Mouse (Mus musculus) activated CD4-positive, CD25-positive, alpha-beta regulatory T cell, adult 4 months (primary cell): Measurements from ENCODE around the gene Asic2. TPM values are rescaled to one million over a fixed set of nuclear protein-coding genes. Genes with fewer than 3 reads are reported as not detected.

Experiments
- ATAC-seq: one replicate; pipeline ENCODE4 v1.8.0; 2017
- polyA plus RNA-seq, 2 experiments: library from polyadenylated mRNA; unstranded; fragments of 100-300 nt; shearing (Covaris generic); gene quantifications; one replicate each; pipeline ENCODE4 v1.2.1; 2017

Asic2 gene
- polyA plus RNA-seq, 2 experiments from 2014 or later, result not detected

DNA sequence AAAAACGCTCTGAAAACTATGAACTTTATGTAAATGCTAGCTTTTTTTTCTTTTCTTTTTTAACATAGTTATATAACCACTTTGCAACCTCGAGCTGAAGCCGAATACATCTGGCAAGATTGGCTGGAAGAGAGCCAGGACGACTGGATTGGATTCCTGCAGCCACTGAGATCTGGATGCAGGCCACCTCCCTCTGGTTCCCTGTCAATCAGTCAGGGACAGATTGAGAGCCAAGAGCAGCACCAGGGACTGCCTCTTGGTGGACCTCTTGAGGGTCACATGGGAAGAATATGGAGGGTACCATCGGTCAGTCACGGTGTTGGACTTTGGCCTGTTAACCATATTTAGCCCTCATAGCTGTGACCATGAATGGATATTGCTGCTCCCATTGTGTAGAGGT, 994.3 kb downstream of the Asic2 start:
- ATAC-seq, result no peak

DNA sequence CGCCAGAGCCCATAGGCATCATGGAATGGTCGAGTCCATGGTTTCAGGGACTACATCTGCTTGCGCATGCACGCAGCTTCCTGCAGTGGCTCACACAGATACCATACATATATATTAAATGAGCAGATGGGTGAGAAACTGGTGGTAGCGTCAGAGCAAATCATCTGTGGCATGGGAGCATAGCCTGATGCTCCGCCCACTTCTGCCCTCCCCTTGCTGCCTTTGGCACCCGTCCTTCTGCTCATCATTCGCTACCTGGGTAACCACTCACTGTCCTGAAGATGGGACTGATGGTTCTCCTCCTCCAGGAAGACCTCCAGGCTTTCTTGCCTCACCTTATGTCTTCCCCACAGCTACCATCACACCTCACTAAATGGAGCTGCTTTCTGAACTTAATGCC, 995.0 kb downstream of the Asic2 start:
- ATAC-seq, result no peak

DNA sequence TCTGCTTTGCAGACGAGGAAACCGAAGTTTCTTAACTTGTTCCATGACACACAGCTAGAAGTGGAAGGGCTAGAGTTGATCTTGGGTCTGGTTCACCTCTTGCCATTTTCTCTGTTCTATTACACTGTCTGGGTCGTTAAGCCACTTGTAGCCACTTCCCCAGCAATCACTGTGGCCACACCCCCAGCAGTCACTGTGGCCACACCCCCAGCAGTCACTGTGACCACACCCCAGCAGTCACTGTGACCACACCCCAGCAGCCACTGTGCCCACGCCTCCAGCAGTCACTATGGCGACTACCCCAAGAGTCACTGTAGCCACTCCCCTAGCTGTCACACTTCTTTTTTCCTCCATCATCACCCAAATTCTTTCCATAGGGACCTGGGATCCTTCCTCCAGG, 1000.7 kb downstream of the Asic2 start:
- ATAC-seq, result no peak

DNA sequence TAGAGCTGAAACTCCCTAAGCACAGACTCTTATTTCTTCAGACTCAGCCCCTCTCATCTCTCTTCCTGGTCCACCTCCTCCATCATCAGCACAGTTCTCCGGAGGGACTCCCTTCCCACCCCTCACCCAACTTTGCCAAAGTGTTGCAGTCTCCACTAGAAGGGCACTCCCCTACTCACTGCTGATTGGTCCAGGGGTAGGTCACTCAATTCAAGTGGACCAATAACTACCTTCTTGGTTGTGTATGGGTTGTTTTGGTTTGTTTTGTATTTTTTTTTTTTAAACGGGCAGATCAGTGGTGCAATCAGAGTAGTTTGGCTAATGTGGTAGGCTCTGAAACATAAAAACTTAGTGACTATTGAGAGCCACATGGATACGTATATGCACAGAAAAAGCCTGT, 1002.2 kb downstream of the Asic2 start:
- ATAC-seq, result no peak

DNA sequence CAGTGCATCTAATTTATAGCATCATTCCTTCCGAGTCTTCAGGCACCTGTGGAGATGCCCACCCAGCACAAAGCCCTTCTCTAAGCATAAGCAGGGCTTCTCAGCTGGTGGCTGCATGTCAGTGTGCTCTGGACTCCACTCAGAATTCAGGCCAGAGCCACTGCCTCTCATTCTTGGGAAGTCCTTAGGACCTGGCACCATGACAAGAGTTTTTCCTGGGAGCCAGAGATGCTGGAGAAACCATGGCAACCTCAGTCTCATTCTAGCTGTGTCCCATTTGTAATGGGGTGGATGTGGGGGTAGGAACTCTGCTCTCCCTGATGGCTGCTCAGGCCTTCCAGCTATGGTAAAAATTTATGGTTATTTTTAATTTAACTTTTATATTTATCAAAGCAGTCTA, 1006.9 kb downstream of the Asic2 start:
- no peak for ATAC-seq

DNA sequence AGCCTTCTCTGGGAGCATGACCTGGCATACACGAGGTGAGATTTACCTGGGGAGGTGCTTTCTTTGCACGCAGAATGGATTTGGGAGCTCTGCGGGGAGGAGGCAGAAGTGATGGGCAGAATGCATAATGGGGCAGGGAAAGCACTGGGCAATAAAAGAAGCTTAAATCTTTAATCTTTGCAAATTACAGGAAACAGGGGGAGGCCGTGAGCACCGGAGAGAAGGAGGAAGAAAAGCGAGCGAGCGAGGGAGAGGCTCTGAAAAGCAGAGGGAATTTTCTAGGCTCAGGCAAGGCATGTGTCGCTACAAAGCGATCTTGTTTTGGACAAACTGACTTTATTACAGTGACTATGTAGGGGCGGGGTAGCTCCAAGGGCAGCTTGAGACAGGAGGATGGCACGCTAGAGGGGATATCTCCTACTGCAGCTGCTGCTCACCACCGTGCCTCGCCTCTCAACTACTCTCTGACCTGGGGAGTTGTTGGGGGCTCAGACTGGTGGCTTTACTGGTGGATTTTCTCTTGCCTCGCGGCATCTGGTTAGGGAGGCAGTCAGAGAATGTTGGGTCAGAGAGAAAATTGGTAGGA, 1010.1 kb downstream of the Asic2 start:
- no peak for ATAC-seq

DNA sequence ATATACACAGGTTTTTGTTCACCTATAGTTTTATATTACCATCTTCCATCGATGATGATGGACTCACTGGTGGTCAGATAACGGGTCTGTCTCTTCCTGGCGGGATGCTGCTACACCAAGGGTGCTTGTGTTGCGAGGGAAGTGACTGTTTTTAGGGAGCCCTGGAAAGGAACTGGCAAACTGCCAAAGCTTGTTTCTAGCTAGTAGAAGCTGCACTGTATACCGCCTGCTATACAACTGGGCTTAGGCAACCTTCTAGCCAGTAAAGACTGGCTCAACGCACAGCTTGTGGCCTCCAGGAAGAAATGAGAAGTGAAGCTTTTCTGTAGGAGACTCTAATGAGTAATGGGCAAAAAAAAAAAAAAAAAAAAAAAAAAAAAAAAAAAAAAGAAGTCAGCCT, 1012.3 kb downstream of the Asic2 start:
- no peak for ATAC-seq

DNA sequence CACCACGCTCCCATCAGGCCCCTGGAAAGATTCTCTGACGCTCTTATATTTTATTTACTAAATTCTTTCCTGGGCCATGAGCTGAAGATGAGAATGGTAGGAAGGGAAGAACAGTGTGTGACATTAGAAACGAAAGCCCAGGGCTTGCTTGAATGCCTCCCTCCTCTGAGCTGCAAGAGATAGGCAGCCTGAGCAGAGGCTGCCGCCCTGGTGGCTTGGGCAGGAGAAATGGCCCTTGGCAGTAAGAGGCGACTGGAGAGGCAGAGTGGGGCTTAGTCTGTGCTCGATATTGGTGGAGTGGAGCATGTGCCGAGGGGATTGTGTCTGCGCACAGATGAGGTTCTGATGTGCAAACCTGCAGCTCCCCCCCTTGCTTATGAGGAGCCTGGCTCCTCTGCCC, 1014.1 kb downstream of the Asic2 start:
- no peak for ATAC-seq

DNA sequence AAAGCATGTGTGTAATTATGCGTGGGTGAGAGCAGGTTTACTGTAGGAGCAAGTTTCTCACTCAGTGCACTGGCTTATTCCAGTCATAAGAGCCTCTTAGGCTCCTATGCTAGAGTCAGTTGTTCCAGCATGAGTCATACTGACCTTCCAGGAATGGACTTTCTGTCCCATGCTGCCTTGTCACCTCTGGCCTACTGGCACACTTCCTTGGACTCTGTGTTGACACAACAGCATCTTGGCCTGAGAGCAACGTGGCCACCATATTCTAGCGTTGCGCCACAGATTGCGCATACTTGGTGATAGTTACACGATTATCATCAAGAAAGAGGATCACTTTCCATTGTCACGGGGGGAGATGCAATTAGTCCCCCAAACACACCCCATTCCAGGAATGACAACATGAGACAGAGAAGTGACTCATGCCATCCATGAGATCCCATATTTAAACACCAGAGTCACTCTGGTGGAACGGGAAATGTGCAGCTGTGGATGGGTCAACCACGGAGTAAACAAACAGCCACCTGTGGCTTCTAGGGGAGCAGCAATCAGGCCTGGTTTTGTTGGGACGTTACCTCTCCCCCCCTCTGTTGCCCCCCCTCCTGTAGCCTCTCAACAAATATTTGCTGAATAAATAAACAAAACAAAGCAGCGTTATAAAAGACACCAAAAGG, 1019.1 kb downstream of the Asic2 start:
- no peak for ATAC-seq

DNA sequence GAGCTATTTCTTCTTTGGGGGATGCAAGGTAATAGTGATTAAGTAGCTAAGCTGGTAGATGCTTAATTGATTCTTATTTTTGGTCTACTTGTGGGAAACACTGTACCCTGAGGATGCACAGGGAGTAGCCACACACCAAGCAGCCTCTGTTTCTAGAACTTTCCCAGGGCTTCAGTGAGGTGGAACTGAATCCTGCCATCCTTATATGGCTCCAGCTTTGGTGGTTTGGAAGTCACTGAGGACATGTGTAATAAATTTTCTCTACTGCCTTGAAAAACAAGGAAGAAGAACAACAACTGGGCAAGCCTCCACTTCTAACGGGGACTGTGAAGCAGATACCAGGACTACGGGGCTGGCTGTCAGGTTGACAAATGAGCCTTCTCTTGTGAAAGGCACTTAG, 1020.2 kb downstream of the Asic2 start:
- no peak for ATAC-seq

DNA sequence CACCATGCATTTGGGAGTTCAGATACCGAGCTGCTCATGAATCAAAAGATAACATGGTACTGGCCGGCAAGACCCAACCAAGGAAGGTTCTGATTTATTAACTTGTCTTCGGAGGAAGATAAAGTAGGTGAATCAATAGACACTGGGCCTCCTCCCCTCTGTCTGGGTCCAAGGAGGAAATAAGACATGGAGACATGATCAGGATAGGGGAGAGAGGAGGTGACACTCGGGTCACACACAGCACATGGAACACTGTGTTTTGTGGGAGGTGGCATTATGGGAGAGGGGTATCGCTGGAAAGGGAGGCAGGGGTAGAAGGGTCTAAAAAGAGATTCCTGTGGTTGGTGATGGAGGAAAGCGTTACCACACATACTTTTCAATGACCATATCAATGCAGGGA, 1022.1 kb downstream of the Asic2 start:
- ATAC-seq, result no peak

DNA sequence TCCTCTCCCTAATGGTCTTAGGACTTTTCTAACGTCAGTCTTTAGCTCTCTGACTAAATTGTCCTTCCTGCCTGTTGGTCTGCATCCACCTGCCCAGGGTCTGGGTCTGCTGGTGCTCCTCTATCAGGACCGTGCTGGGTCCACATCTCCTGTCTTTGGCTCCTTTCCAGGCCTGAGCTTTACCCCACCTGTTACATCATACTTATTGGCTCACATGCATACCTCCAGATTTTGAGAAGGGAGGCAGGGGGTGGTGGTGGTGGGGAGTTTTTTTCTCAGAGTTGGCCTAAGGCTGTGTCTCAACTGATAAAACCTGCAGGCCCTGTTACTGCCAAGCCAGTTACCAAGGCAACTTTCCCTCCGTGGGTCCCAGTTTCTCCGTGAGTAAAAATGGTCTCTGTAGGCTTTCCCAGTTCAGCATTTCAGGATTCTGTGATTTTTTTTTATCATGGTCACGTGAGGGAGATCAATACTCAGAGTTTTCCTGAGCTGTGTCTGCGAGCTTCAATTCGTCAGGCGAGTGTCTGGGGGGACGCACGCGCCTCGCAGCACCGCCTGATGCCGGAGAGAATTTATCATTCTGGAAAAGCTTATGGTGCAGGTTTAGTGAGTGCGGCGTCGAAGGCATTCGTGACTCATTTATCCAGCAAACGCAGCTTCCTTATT, 1044.8 kb downstream of the Asic2 start:
- ATAC-seq, result no peak

DNA sequence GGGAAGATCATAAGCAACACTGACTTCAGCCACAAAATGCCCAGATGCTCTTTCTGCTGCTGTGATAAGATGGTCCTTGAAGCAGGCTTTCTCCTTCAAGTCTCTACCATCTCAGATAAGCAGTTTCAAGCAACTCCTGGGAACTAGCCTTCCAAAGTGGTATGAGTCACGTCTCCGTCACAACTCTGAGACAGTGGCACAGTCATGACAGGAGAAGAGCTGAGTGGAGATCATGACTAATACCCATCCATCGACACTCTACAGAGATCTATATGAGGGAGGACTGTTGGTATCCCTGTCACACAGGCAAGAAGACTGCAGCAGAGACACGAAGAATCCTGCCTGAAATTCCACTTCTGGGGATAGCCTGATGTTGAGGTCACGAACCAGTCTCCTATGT, 1049.9 kb downstream of the Asic2 start:
- ATAC-seq, result no peak

DNA sequence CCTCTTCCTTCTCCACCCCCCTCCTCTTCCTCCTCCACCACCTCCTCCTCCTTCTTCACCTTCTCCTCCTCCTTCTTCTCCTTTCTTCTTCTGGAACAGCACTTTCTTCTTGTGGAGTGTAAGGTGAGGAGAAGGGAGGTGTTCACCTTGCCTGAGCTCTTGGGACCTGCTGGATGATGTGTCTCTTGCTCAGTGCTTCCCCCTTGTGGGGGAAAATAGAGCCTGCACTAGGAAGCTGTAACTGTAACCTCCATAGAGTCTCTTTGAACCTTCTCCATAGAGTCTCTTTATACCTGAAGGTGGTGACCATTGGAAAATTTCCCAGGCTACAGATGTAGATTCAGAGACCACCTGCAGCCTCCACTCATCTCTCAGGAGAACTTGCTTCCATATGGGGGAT, 1050.6 kb downstream of the Asic2 start:
- ATAC-seq, result no peak

DNA sequence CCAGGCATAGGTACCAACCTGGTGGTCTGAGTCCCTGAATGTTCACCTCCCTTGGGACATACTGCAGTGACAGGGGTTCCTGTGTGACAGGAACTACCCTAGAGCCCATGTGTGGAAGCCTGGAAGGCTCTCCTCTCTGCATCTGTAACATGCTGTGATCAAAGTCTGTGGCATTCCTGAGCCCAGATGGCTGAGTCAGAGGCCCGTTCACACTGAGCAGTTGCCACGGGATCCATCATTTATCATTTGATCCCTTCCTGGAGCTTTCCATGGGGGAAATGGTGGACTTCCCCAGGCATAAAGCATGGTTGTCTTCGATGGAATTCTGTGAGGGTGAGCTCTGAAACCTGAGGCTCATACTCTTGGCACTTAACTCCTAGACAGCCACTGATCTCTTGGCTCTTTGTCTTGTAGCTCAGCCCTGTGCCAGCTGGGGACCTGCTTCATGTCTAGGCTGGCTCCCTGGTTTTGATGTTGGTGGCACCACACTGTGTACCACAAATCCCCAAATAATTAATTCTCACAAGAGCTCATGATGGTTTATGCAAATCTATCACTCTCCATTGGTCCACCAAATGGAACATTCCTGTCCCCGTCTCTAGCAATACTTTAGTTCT, 1054.7 kb downstream of the Asic2 start:
- ATAC-seq, result no peak

DNA sequence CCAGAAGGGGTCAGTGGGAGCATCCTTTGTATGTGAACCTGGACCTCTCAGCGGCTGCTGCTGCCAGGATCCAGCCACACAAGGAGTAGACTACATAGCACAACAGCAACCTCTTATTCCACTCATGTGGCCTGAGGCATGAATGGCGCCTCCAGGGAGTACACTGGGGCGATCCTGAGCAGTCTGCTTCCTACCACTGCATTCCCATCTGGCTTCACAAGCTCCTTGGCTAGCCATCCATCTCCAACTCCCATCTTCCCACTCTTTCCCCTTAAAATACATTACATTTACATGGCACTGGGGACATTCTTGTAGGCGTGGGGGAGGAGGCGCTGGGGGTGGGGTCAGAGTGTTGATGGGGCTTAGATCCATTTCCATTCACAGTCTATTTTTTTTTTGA, 1055.5 kb downstream of the Asic2 start:
- ATAC-seq, result no peak

DNA sequence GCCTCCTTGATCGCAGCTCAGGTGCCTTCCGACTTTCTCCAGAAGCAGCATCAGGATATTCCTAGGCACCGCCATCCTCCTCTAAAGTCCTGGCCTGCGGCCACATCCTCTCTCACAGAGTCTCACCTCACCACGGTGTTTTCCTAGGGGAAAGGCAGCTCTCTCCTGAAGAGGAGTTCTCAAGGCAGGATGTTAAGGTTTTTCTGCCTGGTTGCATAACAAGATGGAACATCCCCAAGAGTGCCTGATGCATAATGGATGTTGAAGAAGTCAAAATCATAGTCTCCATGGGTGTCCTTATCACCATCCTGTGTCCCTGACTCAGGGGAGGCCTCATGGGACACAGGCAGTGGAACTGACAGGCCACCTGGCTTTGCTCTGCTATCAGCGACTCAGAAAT, 1060.4 kb downstream of the Asic2 start:
- ATAC-seq, result no peak

DNA sequence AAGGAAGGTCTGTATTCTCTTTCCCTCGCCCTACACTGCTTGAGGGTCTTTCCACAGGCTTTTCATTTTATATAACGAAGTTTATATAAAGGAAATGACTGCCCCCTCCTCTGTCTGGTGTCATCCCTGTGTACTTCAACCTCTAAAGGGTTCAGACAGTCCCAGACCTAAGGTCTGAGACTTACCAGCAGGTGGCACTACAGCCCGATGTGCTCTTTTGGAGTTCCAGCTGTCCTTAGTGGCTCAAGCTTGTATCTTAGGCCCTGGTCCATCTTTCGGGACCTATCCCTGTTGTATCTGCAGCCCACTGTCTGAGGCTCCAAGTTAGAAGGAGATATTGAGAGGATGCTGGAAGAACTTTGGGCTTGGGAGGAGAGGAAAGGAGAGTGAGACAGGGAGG, 1061.8 kb downstream of the Asic2 start:
- ATAC-seq, result no peak

DNA sequence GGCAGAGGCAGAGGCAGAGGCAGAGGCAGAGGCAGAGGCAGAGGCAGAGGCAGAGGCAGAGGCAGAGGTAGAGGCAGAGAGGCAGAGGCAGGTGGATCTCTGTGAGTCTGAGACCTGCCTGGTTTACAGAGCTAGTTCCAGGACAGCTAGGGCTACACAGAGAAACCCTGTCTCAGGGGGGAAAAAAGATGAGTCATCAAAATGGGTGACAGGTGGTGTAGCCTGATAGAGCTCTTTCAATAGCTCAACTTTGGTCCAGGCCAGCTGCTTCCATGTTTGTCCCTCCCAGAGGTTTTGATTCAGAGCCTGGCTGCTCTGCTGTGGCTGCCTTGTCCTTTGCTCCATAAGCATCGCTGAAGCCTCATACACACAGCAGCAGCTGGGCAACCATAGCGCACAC, 1063.7 kb downstream of the Asic2 start:
- ATAC-seq, result no peak

DNA sequence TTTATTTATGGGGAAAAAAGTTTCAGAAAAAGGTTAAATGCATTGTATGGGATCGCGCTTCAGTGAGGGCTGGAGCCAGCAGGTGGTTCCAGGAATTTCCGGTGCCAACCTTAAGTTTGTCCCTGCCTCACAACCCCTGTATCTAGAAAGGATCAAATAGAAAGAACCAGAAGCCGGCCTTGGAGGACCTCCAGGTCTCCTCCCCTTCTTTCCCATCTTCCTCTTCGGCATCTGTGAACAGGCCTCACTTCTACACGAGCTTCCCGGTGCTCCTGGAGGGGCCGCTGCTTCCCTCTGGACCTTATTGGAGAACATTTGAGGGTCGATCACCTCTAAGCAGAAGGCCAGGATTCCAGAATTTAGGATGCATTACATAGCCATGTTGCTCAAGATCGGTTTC, 1064.8 kb downstream of the Asic2 start:
- no peak for ATAC-seq

DNA sequence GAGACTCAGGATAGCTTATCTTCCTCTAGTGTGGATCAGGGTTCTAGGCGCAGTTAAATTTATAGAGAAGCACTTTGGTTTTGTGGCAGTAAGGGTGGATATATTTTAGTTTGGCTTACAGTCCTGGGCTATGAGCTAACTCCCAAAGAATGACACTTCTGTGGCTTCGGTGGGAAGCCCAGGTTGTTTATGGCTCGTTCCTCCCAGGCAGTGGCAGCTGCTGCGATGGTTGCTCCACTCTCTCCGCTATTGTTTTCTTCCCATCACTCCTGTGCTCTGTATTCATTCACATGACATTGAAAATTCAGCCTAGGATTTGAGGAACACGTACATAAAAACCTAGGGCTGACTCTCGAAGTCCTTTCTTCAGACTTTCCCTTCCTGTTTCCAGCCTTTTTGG, 1065.6 kb downstream of the Asic2 start:
- ATAC-seq, result no peak

DNA sequence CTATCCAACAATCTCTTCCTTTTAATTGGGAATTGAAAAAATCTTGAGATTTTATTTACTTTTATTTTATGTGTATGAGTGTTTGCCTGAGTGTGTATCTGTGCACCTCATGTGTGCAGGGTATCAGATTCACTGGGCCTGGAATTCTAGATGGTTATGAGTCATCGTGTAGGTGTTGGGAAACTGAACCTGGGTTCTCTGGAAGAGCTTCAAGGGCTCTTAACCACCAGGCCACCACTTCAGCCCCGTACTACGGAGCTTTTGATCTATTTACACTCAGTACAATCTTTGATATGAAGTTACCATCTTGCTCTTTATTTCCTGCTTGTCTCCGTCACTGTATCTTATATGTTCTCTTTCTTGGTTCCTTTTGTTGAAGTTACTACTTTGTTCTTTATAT, 1067.7 kb downstream of the Asic2 start:
- ATAC-seq, result no peak

DNA sequence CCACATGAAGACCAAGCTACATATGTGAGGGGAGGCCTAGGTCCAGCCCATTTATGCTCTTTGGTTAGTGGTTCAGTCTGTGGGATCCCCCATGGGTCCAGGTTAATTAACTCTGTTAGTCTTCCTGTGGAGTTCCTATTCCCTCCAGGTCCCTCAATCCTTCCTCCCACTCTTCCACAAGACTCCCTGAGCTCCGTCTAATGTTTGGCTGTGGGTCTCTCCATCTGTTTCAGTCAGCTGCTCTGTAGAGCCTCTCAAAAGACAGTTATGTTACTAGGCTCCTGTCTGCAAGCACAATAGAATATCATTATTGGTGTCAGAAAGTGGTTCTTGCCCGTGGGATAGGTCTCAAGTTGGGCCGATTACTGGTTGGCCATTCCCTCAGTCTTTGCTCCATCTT, 1072.4 kb downstream of the Asic2 start:
- ATAC-seq, result no peak
